Mouse (Mus musculus) erythroblast, embryonic 14.5 days (primary cell): ENCODE measurements around the gene 4933430I17Rik.

Source experiments
- GATA1 ChIP-seq: IDR thresholded peaks from 2 replicates; pipeline ENCODE4 v1.6.1; 2012; ENCODE audit warnings: low read length, inconsistent platforms, mixed read lengths
- TAL1 ChIP-seq: IDR thresholded peaks from 3 replicates; pipeline ENCODE4 v1.6.1; 2012; ENCODE audit warnings: low read length, inconsistent platforms, mixed read lengths

DNA sequence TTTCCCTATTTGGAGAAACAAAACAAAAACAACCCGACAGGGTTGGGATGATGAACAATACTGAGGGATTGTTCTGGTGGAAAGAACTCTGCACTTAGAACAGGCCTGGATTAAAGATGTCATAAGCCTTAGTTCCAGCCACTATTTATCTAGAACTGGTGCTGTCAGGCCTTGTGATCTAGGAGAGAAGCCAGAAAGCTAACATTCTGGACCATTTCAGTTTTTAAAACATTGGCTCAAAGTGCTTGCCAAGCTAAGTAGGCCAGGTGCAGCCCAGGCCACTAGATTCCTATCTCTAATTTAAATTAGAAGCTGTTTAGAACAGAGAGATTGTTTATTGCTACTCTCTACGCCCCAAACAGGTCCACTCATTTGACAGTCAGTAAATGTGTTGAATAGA, 1.1 kb downstream of the 4933430I17Rik start:
- TF ChIP-seq GATA1 (no peak), TAL1 (no peak)
